Comparison of ENCODE assay signal across 21 mouse cellular contexts in genomic region chr15:84408576-84408975, GRCm38 (mm10). TPM values are rescaled to one million over a fixed set of nuclear protein-coding genes. Genes with fewer than 3 reads are reported as not detected.
DNase-seq lines count a peak whose midpoint lies in the region; ATAC-seq lines count a peak whose summit lies in the region.
"Had no signal": no experiment of that assay in that cellular context is flagged by ENCODE, and none has a peak within 500 bp of the region (broad histone marks: within the 10 kb centered on the region; RNA-seq: fewer than 3 reads in every experiment).

No protein-coding gene starts in this region.

- intact Hi-C loops in left cerebral cortex, postnatal 36 days (cut with DNase I) = no loop called here

- 0 out of 2 replicates have a peak overlapping the region, but pooled peaks have one; percentile 6 for H3K27ac ChIP-seq in forebrain, embryonic 12.5 days
- H3K27ac ChIP-seq in midbrain, embryonic 16.5 days (ENCODE audit: low read length) = no peak overlapping the region
- no peak overlapping the region for H3K27ac ChIP-seq in intestine, embryonic 16.5 days (ENCODE audit: low read length)
- H3K27ac ChIP-seq: heart, adult 2 months; limb, embryonic 15.5 days; lung, embryonic 15.5 days; neural tube, embryonic 13.5 days had no signal

- no peaks in the 10 kb centered on the region for H3K36me3 ChIP-seq in forebrain, embryonic 12.5 days (replicated peaks)
- no peaks in the 10 kb centered on the region for H3K36me3 ChIP-seq in midbrain, embryonic 16.5 days (ENCODE audit: control insufficient read depth, insufficient read depth, low read length)
- H3K36me3 ChIP-seq in intestine, embryonic 16.5 days (ENCODE audit: control insufficient read depth, insufficient read depth, low read length) = no peaks in the 10 kb centered on the region
- H3K36me3 ChIP-seq: G1E; limb, embryonic 15.5 days; lung, embryonic 15.5 days; neural tube, embryonic 13.5 days had no signal

- H3K4me3 ChIP-seq in forebrain, embryonic 12.5 days (replicated peaks) = no peak overlapping the region
- no peak overlapping the region for H3K4me3 ChIP-seq in midbrain, embryonic 16.5 days (ENCODE audit: low read depth, low read length)
- no peak overlapping the region for H3K4me3 ChIP-seq in intestine, embryonic 16.5 days (ENCODE audit: low read length)
- H3K4me3 ChIP-seq: heart, adult 2 months; limb, embryonic 15.5 days; lung, embryonic 15.5 days; neural tube, embryonic 13.5 days had no signal

- no peak overlapping the region for H3K9ac ChIP-seq in forebrain, embryonic 12.5 days
- H3K9ac ChIP-seq in midbrain, embryonic 16.5 days (ENCODE audit: low read depth, low read length) = 0 out of 2 replicates have a peak overlapping the region, but pooled peaks have one; percentile 10
- H3K9ac ChIP-seq in intestine, embryonic 16.5 days (ENCODE audit: low read depth, low read length) = no peak overlapping the region
- H3K9ac ChIP-seq: limb, embryonic 15.5 days; lung, embryonic 15.5 days; neural tube, embryonic 13.5 days had no signal

- peaks cover 35% of the 10 kb centered on the region for H3K4me1 ChIP-seq in forebrain, embryonic 12.5 days
- peaks cover 8% of the 10 kb centered on the region for H3K4me1 ChIP-seq in midbrain, embryonic 16.5 days (ENCODE audit: control insufficient read depth, insufficient read depth, low read length)
- no peaks in the 10 kb centered on the region for H3K4me1 ChIP-seq in intestine, embryonic 16.5 days (ENCODE audit: control insufficient read depth, insufficient read depth, low read length)

- ATAC-seq in forebrain, embryonic 12.5 days (ENCODE audit: low FRiP score) = no peak
- ATAC-seq in midbrain, embryonic 16.5 days = peak; percentile 49; the same call in 1 of the 2 replicates
- ATAC-seq in intestine, embryonic 16.5 days = no peak

- no peak overlapping the region for H3K4me2 ChIP-seq in forebrain, embryonic 12.5 days
- H3K4me2 ChIP-seq in midbrain, embryonic 16.5 days (ENCODE audit: low read length) = no peak overlapping the region
- no peak overlapping the region for H3K4me2 ChIP-seq in intestine, embryonic 16.5 days (ENCODE audit: low read depth, low read length)
- H3K4me2 ChIP-seq: limb, embryonic 15.5 days; lung, embryonic 15.5 days; neural tube, embryonic 13.5 days had no signal

- H3K9me3 ChIP-seq in forebrain, embryonic 12.5 days = no peaks in the 10 kb centered on the region
- no peaks in the 10 kb centered on the region for H3K9me3 ChIP-seq in midbrain, embryonic 16.5 days (replicated peaks; ENCODE audit: control insufficient read depth, low read length, poor library complexity, severe bottlenecking)
- no peaks in the 10 kb centered on the region for H3K9me3 ChIP-seq in intestine, embryonic 16.5 days (ENCODE audit: control insufficient read depth, low read length)
- H3K9me3 ChIP-seq: limb, embryonic 15.5 days; lung, embryonic 15.5 days; neural tube, embryonic 13.5 days had no signal

- H3K27me3 ChIP-seq in forebrain, embryonic 12.5 days = peaks cover 22% of the 10 kb centered on the region; the same call in 1 of the 2 replicates
- no peaks in the 10 kb centered on the region for H3K27me3 ChIP-seq in midbrain, embryonic 16.5 days (ENCODE audit: control insufficient read depth, insufficient read depth, low read depth, low read length)
- H3K27me3 ChIP-seq in intestine, embryonic 16.5 days (replicated peaks; ENCODE audit: control insufficient read depth, insufficient read depth, low read length) = no peaks in the 10 kb centered on the region
- H3K27me3 ChIP-seq: lung, embryonic 15.5 days had no signal

- 23% methylated on average over 3 of the region's 3 CpGs for WGBS in forebrain, embryonic 12.5 days
- 28% methylated on average over 3 of the region's 3 CpGs for WGBS in midbrain, embryonic 16.5 days
- 50% methylated on average over 3 of the region's 3 CpGs for WGBS in intestine, embryonic 16.5 days

- DNase-seq in layer of hippocampus, adult 11-12 months (ENCODE audit: low spot score) = peak; percentile 52
- no peak for DNase-seq in layer of hippocampus, adult 9-10 months (ENCODE audit: low spot score)
- peak; percentile 69 for DNase-seq in layer of hippocampus, adult 9-11 months
- DNase-seq in left cerebral cortex, postnatal 36 days (ENCODE audit: low spot score in 2 of 2) = no peak
- no peak for DNase-seq in lung, postnatal 36 days
- DNase-seq: adrenal gland, postnatal 36 days; cerebellum, adult 18-20 months; heart, adult 2 months; heart, postnatal 10 days; kidney, adult 11 months; kidney, postnatal 4 days; thymus, postnatal 25 days had no signal

RNA-seq across cellular contexts. Expression of gene Shisal1, which starts 38.3 kb away (rescaled TPM):
- polyA plus RNA-seq in forebrain, embryonic 12.5 days (2016; fragmentation: Nextera tagmentation; extraction: Ambion mirVana) = 8.7 and 9.2 TPM in 2 replicates
- 20.3 and 24.1 TPM in 2 replicates for polyA plus RNA-seq in midbrain, embryonic 16.5 days (2015; fragmentation: Nextera tagmentation; extraction: Ambion mirVana)
- polyA plus RNA-seq in intestine, embryonic 16.5 days (2015; fragmentation: Nextera tagmentation; extraction: Ambion mirVana) = 0.77 and 0.93 TPM in 2 replicates
- total RNA-seq in left cerebral cortex, postnatal 36 days (2021) = 10 to 100 TPM; 39.1 to 48.5 TPM
- total RNA-seq: megakaryocyte-erythroid progenitor cell, adult 5-6 weeks had no signal
- polyA plus RNA-seq: C2C12, G1E had no signal

Comparison
In these comparisons a context has a peak if more than half of its experiments do, and no peak if none do; other contexts are left out.
1. DNase-seq: peak in layer of hippocampus, adult 11-12 months (single experiment) and layer of hippocampus, adult 9-11 months (single experiment); none in layer of hippocampus, adult 9-10 months (single experiment), left cerebral cortex, postnatal 36 days (0 of 2) and lung, postnatal 36 days (single experiment).